Mouse (Mus musculus) CH12.LX (cell line): ENCODE measurements around the gene Kalrn. TPM values are rescaled to one million over a fixed set of nuclear protein-coding genes. Genes with fewer than 3 reads are reported as not detected.

ENCODE experiments used
- DNase-seq: peaks from one replicate; pipeline ENCODE4 v3.0.0-alpha.2; 2013; ENCODE audit errors: extremely low read depth
- H3K27ac ChIP-seq: 2 replicates; pipeline ENCODE4 v1.5.1; 2012; ENCODE audit warnings: low read depth, mild to moderate bottlenecking, control low read depth, moderate library complexity; ENCODE audit not compliant: insufficient read depth
- H3K27me3 ChIP-seq: replicated peaks from 2 replicates; pipeline ENCODE3; 2012; ENCODE audit warnings: inconsistent platforms
- H3K36me3 ChIP-seq, 2 experiments: replicated peaks in 1 of 2; 2 replicates each; pipeline versions ENCODE3 to v1.6.1; 2012; ENCODE audit warnings: inconsistent platforms in 1 of 2, low read length in 1 of 2, mild to moderate bottlenecking in 1 of 2, mixed read lengths in 1 of 2, moderate library complexity in 1 of 2; ENCODE audit not compliant: control insufficient read depth in 1 of 2, insufficient read depth in 1 of 2
- H3K4me1 ChIP-seq, 2 experiments: 2 replicates each; pipeline ENCODE4 v1.6.1; 2012; ENCODE audit warnings: inconsistent platforms in 1 of 2, moderate library complexity in 1 of 2; ENCODE audit not compliant: insufficient read depth in 2 of 2, control insufficient read depth in 1 of 2
- H3K4me2 ChIP-seq: 2 replicates; pipeline ENCODE4 v1.6.1; 2012; ENCODE audit warnings: low read depth, mild to moderate bottlenecking, control low read depth; ENCODE audit not compliant: poor library complexity, insufficient read depth, severe bottlenecking
- H3K4me3 ChIP-seq, 3 experiments: fragments of 150-350 bp in 1 of 3; sonication (generic) in 1 of 3; replicated peaks in 1 of 3; 2 replicates each; pipeline versions ENCODE3 to v1.5.1; 2011 to 2012; ENCODE audit warnings: low read depth in 2 of 3, low read length in 2 of 3, mild to moderate bottlenecking in 2 of 3, moderate library complexity in 2 of 3, control low read depth in 1 of 3, improper control_type of control experiment in 1 of 3, inconsistent platforms in 1 of 3, mixed read lengths in 1 of 3; ENCODE audit not compliant: poor library complexity in 1 of 3
- H3K79me2 ChIP-seq: replicated peaks from 2 replicates; pipeline ENCODE4 v1.6.1; 2012; ENCODE audit warnings: mild to moderate bottlenecking, moderate library complexity; ENCODE audit not compliant: control insufficient read depth, poor library complexity, insufficient read depth, severe bottlenecking; ENCODE audit errors: extremely low read depth
- H3K9ac ChIP-seq: 2 replicates; pipeline ENCODE4 v1.6.1; 2012; ENCODE audit warnings: low read depth, mild to moderate bottlenecking, control low read depth, moderate library complexity; ENCODE audit not compliant: insufficient read depth
- H3K9me3 ChIP-seq: replicated peaks from 2 replicates; pipeline ENCODE3; 2012; ENCODE audit warnings: low read length, inconsistent platforms, mixed read lengths
- CHD1 ChIP-seq: IDR thresholded peaks from 2 replicates; pipeline ENCODE4 v1.6.1; 2012; ENCODE audit warnings: low read depth, low read length, improper control_type of control experiment, inconsistent platforms
- CHD2 ChIP-seq: IDR thresholded peaks from 2 replicates; pipeline ENCODE4 v1.6.1; 2011; ENCODE audit warnings: low read length, improper control_type of control experiment
- CTCF ChIP-seq, 2 experiments: IDR thresholded peaks in 1 of 2; conservative IDR thresholded peaks in 1 of 2; 2 replicates each; pipeline ENCODE4 v1.5.1; 2011 to 2012; ENCODE audit warnings: low read depth in 2 of 2, low read length in 2 of 2, improper control_type of control experiment in 1 of 2, inconsistent platforms in 1 of 2, mild to moderate bottlenecking in 1 of 2, moderate library complexity in 1 of 2
- ELF1 ChIP-seq: IDR thresholded peaks from 2 replicates; pipeline ENCODE4 v1.6.1; 2014; ENCODE audit warnings: low read depth, mild to moderate bottlenecking, inconsistent platforms, low read length, improper control_type of control experiment
- ETS1 ChIP-seq: conservative IDR thresholded peaks from 2 replicates; pipeline ENCODE4 v1.6.1; 2012; ENCODE audit warnings: low read depth, mild to moderate bottlenecking, inconsistent platforms, low read length, improper control_type of control experiment, moderate library complexity
- IRF4 ChIP-seq: IDR thresholded peaks from 2 replicates; pipeline ENCODE4 v1.6.1; 2014; ENCODE audit warnings: low read depth, mild to moderate bottlenecking, inconsistent platforms, low read length, improper control_type of control experiment
- JUND ChIP-seq: conservative IDR thresholded peaks from 2 replicates; pipeline ENCODE4 v1.6.1; 2011; ENCODE audit warnings: low read depth, low read length, improper control_type of control experiment
- MAFK ChIP-seq: IDR thresholded peaks from 2 replicates; pipeline ENCODE4 v1.6.1; 2011; ENCODE audit warnings: low read length, improper control_type of control experiment; ENCODE audit not compliant: insufficient replicate concordance
- MAZ ChIP-seq: IDR thresholded peaks from 2 replicates; pipeline ENCODE4 v1.6.1; 2012; ENCODE audit warnings: low read depth, mild to moderate bottlenecking, inconsistent platforms, low read length, improper control_type of control experiment, moderate library complexity
- MEF2A ChIP-seq: IDR thresholded peaks from 2 replicates; pipeline ENCODE4 v1.6.1; 2014; ENCODE audit warnings: low read depth, mild to moderate bottlenecking, inconsistent platforms, low read length, improper control_type of control experiment, borderline replicate concordance
- MYC ChIP-seq: IDR thresholded peaks from 2 replicates; pipeline ENCODE4 v1.6.1; 2011; ENCODE audit warnings: low read depth, mild to moderate bottlenecking, improper control_type of control experiment, low read length
- NELFE ChIP-seq: IDR thresholded peaks from 2 replicates; pipeline ENCODE4 v1.6.1; 2011; ENCODE audit warnings: low read depth, low read length, improper control_type of control experiment
- POLR2A ChIP-seq: IDR thresholded peaks from 2 replicates; pipeline ENCODE4 v1.6.1; 2011; ENCODE audit warnings: low read depth, mild to moderate bottlenecking, improper control_type of control experiment, low read length
- POLR2AphosphoS2 ChIP-seq: IDR thresholded peaks from 2 replicates; pipeline ENCODE4 v1.6.1; 2011; ENCODE audit warnings: low read depth, low read length, improper control_type of control experiment
- RAD21 ChIP-seq: IDR thresholded peaks from 2 replicates; pipeline ENCODE4 v1.6.1; 2011; ENCODE audit warnings: low read depth, mild to moderate bottlenecking, low read length, improper control_type of control experiment, moderate library complexity
- RCOR1 ChIP-seq: conservative IDR thresholded peaks from 2 replicates; pipeline ENCODE4 v1.6.1; 2012; ENCODE audit warnings: low read depth, mild to moderate bottlenecking, inconsistent platforms, low read length, improper control_type of control experiment
- SIN3A ChIP-seq: IDR thresholded peaks from 2 replicates; pipeline ENCODE4 v1.6.1; 2012; ENCODE audit warnings: low read length, improper control_type of control experiment, inconsistent platforms
- SMC3 ChIP-seq: IDR thresholded peaks from 2 replicates; pipeline ENCODE4 v1.6.1; 2011; ENCODE audit warnings: low read depth, low read length, improper control_type of control experiment
- TCF12 ChIP-seq: IDR thresholded peaks from 2 replicates; pipeline ENCODE4 v1.6.1; 2014; ENCODE audit warnings: low read depth, mild to moderate bottlenecking, inconsistent platforms, low read length, improper control_type of control experiment
- UBTF ChIP-seq: IDR thresholded peaks from 2 replicates; pipeline ENCODE4 v1.6.1; 2012; ENCODE audit warnings: low read depth, mild to moderate bottlenecking, inconsistent platforms, low read length, improper control_type of control experiment, moderate library complexity
- USF2 ChIP-seq: conservative IDR thresholded peaks from 2 replicates; pipeline ENCODE4 v1.6.1; 2011; ENCODE audit warnings: low read depth, low read length, improper control_type of control experiment
- ZKSCAN1 ChIP-seq: IDR thresholded peaks from 2 replicates; pipeline ENCODE4 v1.6.1; 2012; ENCODE audit warnings: low read depth, inconsistent platforms, low read length, improper control_type of control experiment, borderline replicate concordance
- dilution Hi-C: fragments of 300-500 bp; cut with MboI; formaldehyde crosslinking; loops from 2 replicates; pipeline ENCODE4 v1.14.3; 2020; ENCODE audit warnings: low sequenced_read_pairs; ENCODE audit not compliant: extremely low pct_unique_long_range_greater_than_20kb, extremely low pct_ligation_motif_present
- in situ Hi-C: fragments of 300-500 bp; cut with MboI; formaldehyde crosslinking; loops from 3 replicates; pipeline ENCODE4 v1.14.3; 2019; ENCODE audit warnings: low sequenced_read_pairs, low pct_ligation_motif_present, low pct_unique_long_range_greater_than_20kb, mixed read lengths
- polyA plus RNA-seq: library from polyadenylated mRNA; unstranded; fragments of >175 nt; gene quantifications from 2 replicates; pipeline ENCODE4 v1.2.1, GENCODE M21; 2012; ENCODE audit warnings: low read depth; ENCODE audit not compliant: insufficient read length
- total RNA-seq, 2 experiments: library from RNA; depleted of rRNA; stranded (reverse); fragments of 300-350 nt in 1 of 2; fragments of >200 nt in 1 of 2; gene quantifications; 2 replicates each; pipeline ENCODE4 v1.2.3; 2012 to 2014

Kalrn gene
- total and polyA plus RNA-seq, 3 experiments, result 0.08 to 0.09 TPM; not detected in 1

- peaks cover 16% of the 10 kb centered on the region for H3K27me3 ChIP-seq
- no peaks in the 10 kb centered on the region for H3K9me3 ChIP-seq
- H3K27ac ChIP-seq, result no peak overlapping the region
- no peaks in the 10 kb centered on the region for H3K79me2 ChIP-seq
- H3K9ac ChIP-seq, result no peak overlapping the region
- no peaks in the 10 kb centered on the region for H3K36me3 ChIP-seq
- DNase-seq, result no peak
- in situ Hi-C loops (no loop called here), dilution Hi-C loops (no loop called here)
- no peak overlapping the region for H3K4me2 ChIP-seq
- no peak for TF ChIP-seq POLR2AphosphoS2
- no peak for TF ChIP-seq ETS1
- TF ChIP-seq MAZ, result no peak
- no peak for TF ChIP-seq UBTF
- no peak for TF ChIP-seq CTCF (conservative IDR thresholded peaks at IDR 0.05 in 1 of 2, IDR thresholded peaks at IDR 0.05 in 1 of 2; ENCODE audit: low read depth in 2 of 2, low read length in 2 of 2)
- TF ChIP-seq SMC3, result no peak
- no peak for TF ChIP-seq IRF4
- no peak for TF ChIP-seq NELFE
- H3K4me1 ChIP-seq, result peaks cover 6 to 13% of the 10 kb centered on the region in 2 experiments
- H3K4me3 ChIP-seq, result no peak overlapping the region
These were observed 526.3 kb downstream of the Kalrn start for GRCm38 (mm10) chr16:34047006-34047360.

DNA sequence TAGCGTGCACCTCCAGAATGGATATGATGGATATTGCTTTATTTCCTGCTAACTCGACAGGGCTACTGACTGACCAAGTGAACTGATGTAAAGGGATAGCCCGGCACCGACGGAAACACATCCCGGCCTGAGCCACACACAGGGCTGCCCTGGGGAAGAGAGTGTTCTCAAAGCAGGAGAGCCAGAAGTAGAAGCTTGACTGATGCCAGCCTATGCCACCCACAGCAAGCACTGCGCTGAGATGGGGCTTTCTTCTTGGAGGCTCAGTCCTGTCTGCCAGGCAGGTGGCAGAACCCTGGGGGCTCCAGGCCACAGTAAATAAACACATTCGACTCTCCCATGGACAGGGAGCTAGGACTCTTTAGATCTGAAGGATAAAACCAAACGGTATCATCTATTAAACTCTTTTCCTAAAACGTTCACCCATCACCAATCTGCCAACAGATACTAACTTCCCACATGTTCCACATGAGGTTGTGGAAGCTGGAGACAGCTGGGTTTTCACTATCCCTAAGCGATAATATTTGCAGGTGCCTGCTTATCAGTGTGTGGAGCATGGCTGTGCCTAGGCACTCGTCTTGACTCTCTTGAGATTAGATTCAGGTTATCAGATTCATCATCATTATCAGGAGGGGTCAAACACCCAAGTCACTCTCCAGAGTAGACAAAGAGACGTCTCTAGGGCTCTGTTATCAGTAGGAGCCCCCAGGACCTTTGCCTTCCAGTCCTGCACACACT lies 526.9 kb downstream of the Kalrn start:
- DNase-seq, result no peak
- no peaks in the 10 kb centered on the region for H3K9me3 ChIP-seq
- no peak overlapping the region for H3K4me3 ChIP-seq
- H3K9ac ChIP-seq, result no peak overlapping the region
- no peak overlapping the region for H3K4me2 ChIP-seq
- dilution Hi-C loops, result no loop called here
- no peaks in the 10 kb centered on the region for H3K36me3 ChIP-seq
- no peak overlapping the region for H3K27ac ChIP-seq
- no peak for TF ChIP-seq CHD1
- no peak for TF ChIP-seq TCF12
- TF ChIP-seq USF2, result no peak
- TF ChIP-seq RCOR1, result no peak
- TF ChIP-seq ELF1, result no peak
- no peak for TF ChIP-seq SIN3A
- peaks cover 6 to 13% of the 10 kb centered on the region in 2 experiments for H3K4me1 ChIP-seq
- in situ Hi-C loops, result no loop called here
- peaks cover 13% of the 10 kb centered on the region for H3K27me3 ChIP-seq
- H3K79me2 ChIP-seq, result no peaks in the 10 kb centered on the region

- DNase-seq, result no peak
- H3K9ac ChIP-seq, result no peak overlapping the region
- H3K27ac ChIP-seq, result no peak overlapping the region
- no peaks in the 10 kb centered on the region for H3K36me3 ChIP-seq
- no peaks in the 10 kb centered on the region for H3K9me3 ChIP-seq
- no peak for TF ChIP-seq NELFE
- TF ChIP-seq RCOR1, result no peak
- TF ChIP-seq JUND, result no peak
- TF ChIP-seq RAD21, result no peak
- no peak for TF ChIP-seq ELF1
- TF ChIP-seq MYC, result no peak
- TF ChIP-seq ZKSCAN1, result no peak
- no peak for TF ChIP-seq MAFK
- no peak for TF ChIP-seq MEF2A
- TF ChIP-seq CHD2, result no peak
- no peak for TF ChIP-seq POLR2A
- TF ChIP-seq SIN3A, result no peak
- TF ChIP-seq, all 38 proteins: peak for 0
- no peak overlapping the region for H3K4me2 ChIP-seq
- H3K4me1 ChIP-seq, result peaks cover 6 to 20% of the 10 kb centered on the region in 2 experiments
- no peak overlapping the region for H3K4me3 ChIP-seq
- no peaks in the 10 kb centered on the region for H3K79me2 ChIP-seq
- dilution Hi-C loops (no loop called here), in situ Hi-C loops (no loop called here)
- peaks cover 7% of the 10 kb centered on the region for H3K27me3 ChIP-seq
These were observed 528.8 kb downstream of the Kalrn start for GRCm38 (mm10) chr16:34044539-34044938.
